Mouse (Mus musculus): Measurements from ENCODE around the gene Arhgap24. TPM values are rescaled to one million over a fixed set of nuclear protein-coding genes. Genes with fewer than 3 reads are reported as not detected.
A peak's percentile ranks its signal among the peaks of the same experiment; 100 is the strongest.

Gene Arhgap24
- polyA plus RNA-seq, 1 experiment from 2014 or later: 3.2 TPM

DNA sequence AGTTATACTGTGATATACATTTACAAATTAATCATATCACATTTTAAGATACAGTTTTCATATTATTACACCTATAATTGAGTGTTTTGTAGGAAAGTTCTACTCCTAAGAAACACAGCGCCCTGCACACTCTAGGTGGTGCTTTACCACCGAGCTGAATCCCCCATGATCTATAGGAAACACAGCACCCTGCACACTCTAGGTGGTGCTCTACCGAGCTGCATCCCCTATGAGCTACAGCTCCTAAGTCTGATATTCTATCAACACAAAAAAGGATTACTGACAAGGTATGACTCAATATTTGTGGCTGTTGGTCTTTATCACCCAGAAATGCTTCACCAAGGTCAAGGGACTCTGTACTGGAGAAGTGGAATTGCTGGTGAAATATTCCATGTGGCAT lies 27.0 kb downstream of the Arhgap24 start:
- Histone ChIP-seq H3K4me2 (ENCODE audit: low read depth, low read length) (no peak overlapping the region), H3K27me3 (ENCODE audit: insufficient read depth, low read length) (no peaks in the 10 kb centered on the region), H3K9ac (replicated peaks) (no peak overlapping the region), H3K36me3 (replicated peaks; ENCODE audit: insufficient read depth, low read length) (no peaks in the 10 kb centered on the region), H3K4me1 (ENCODE audit: insufficient read depth) (no peaks in the 10 kb centered on the region), H3K4me3 (ENCODE audit: low read depth, low read length) (no peak overlapping the region), H3K9me3 (ENCODE audit: low read length) (no peaks in the 10 kb centered on the region), H3K27ac (ENCODE audit: low read depth) (no peak overlapping the region)
- ATAC-seq (no peak), DNase-seq (no peak)
- TF ChIP-seq CTCF (IDR thresholded peaks at IDR 0.05; ENCODE audit: low read depth) (no peak), EP300 (IDR thresholded peaks at IDR 0.05; ENCODE audit: low read depth) (no peak)
- 57% methylated on average over 3 of the region's 3 CpGs for WGBS (ENCODE audit: insufficient replicate concordance)

DNA sequence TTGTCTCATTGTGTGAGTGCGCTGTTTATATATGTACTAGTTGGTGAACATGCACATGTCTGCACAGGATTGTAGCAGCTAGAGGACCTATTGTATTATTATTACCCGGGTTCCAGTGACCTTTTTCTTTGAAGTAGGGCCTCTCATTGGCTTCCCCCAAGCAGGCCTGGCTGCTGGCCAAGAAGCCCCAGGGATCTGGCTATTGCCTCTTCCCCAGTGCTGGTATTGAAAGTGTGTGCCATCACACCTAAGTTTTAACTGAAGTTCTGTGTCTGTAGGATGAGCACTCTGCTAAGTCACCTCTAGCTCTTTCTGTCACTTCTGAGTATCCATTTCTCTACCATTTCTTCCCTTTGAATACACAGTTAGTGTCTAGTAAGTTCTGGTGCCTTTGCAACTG lies 28.2 kb downstream of the Arhgap24 start:
- ATAC-seq (no peak), DNase-seq (no peak)
- no peaks in the 10 kb centered on the region for H3K36me3 ChIP-seq (replicated peaks; ENCODE audit: insufficient read depth, low read length)
- no peak overlapping the region for H3K4me2 ChIP-seq (ENCODE audit: low read depth, low read length)
- no peak overlapping the region for H3K4me3 ChIP-seq (ENCODE audit: low read depth, low read length)
- no peak for TF ChIP-seq EP300 (IDR thresholded peaks at IDR 0.05; ENCODE audit: low read depth)
- no peak for TF ChIP-seq CTCF (IDR thresholded peaks at IDR 0.05; ENCODE audit: low read depth)
- H3K4me1 ChIP-seq (ENCODE audit: insufficient read depth): 0 out of 2 replicates have a peak, but pooled peaks cover 6% of the 10 kb centered on the region
- H3K9ac ChIP-seq (replicated peaks): no peak overlapping the region
- H3K27me3 ChIP-seq (ENCODE audit: insufficient read depth, low read length): no peaks in the 10 kb centered on the region
- H3K9me3 ChIP-seq (ENCODE audit: low read length): no peaks in the 10 kb centered on the region
- H3K27ac ChIP-seq (ENCODE audit: low read depth): no peak overlapping the region
- 51% methylated on average over 2 of the region's 2 CpGs for WGBS (ENCODE audit: insufficient replicate concordance)

DNA sequence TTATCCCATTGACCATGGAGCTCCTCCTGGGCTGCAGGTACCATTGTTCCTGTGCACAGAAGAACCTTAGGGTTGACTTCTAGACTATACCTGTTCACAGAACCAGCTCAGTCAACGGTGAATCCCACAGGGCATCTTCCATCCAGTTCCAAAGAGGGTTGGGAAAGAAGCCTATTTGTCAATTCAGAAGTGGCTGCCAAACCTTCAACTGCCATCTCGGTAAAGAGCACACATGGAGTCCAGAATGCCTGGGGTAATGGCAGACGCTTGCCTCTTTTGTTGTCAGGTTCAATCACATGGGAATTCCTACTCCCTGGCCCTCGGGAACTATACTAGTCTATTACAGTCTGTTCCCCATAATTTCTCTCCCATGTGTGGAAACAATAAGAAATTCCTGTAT lies 30.5 kb downstream of the Arhgap24 start:
- ATAC-seq (no peak), DNase-seq (no peak)
- no peaks in the 10 kb centered on the region for H3K9me3 ChIP-seq (ENCODE audit: low read length)
- H3K4me3 ChIP-seq (ENCODE audit: low read depth, low read length): no peak overlapping the region
- H3K27ac ChIP-seq (ENCODE audit: low read depth): no peak overlapping the region
- H3K4me2 ChIP-seq (ENCODE audit: low read depth, low read length): no peak overlapping the region
- H3K27me3 ChIP-seq (ENCODE audit: insufficient read depth, low read length): no peaks in the 10 kb centered on the region
- H3K9ac ChIP-seq (replicated peaks): no peak overlapping the region
- H3K4me1 ChIP-seq (ENCODE audit: insufficient read depth): 0 out of 2 replicates have a peak, but pooled peaks cover 6% of the 10 kb centered on the region
- no peak for TF ChIP-seq EP300 (IDR thresholded peaks at IDR 0.05; ENCODE audit: low read depth)
- no peak for TF ChIP-seq CTCF (IDR thresholded peaks at IDR 0.05; ENCODE audit: low read depth)
- WGBS (ENCODE audit: insufficient replicate concordance): 81% methylated on average over 4 of the region's 4 CpGs
- no peaks in the 10 kb centered on the region for H3K36me3 ChIP-seq (replicated peaks; ENCODE audit: insufficient read depth, low read length)

DNA sequence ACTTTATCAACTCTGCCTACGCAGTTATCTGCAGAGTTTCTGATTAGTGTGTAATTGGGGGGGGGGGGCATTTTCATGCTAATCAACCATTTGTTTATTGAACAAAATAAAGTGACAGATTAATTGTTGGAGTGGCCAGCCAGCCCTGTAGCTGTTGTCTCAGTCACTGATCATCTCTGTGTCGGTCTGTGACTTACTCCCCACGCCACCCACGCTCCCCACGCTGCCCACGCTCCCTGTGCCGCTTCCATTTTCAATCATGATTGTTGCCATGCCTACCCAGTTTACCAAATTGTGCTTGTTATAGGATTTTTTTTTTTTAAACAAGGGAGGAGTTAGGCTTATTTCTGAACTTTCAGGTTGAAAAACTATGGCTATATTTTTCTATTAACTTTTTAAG lies 34.3 kb downstream of the Arhgap24 start:
- H3K36me3 ChIP-seq (replicated peaks; ENCODE audit: insufficient read depth, low read length): no peaks in the 10 kb centered on the region
- 0 out of 2 replicates have a peak, but pooled peaks cover 6% of the 10 kb centered on the region for H3K4me1 ChIP-seq (ENCODE audit: insufficient read depth)
- H3K27me3 ChIP-seq (ENCODE audit: insufficient read depth, low read length): no peaks in the 10 kb centered on the region
- H3K4me3 ChIP-seq (ENCODE audit: low read depth, low read length): no peak overlapping the region
- no peak overlapping the region for H3K9ac ChIP-seq (replicated peaks)
- no peak for TF ChIP-seq EP300 (IDR thresholded peaks at IDR 0.05; ENCODE audit: low read depth)
- no peak for TF ChIP-seq CTCF (IDR thresholded peaks at IDR 0.05; ENCODE audit: low read depth)
- no peak overlapping the region for H3K27ac ChIP-seq (ENCODE audit: low read depth)
- DNase-seq (no peak), ATAC-seq (no peak)
- 71% methylated on average over 7 of the region's 7 CpGs for WGBS (ENCODE audit: insufficient replicate concordance)
- H3K4me2 ChIP-seq (ENCODE audit: low read depth, low read length): no peak overlapping the region
- H3K9me3 ChIP-seq (ENCODE audit: low read length): no peaks in the 10 kb centered on the region

DNA sequence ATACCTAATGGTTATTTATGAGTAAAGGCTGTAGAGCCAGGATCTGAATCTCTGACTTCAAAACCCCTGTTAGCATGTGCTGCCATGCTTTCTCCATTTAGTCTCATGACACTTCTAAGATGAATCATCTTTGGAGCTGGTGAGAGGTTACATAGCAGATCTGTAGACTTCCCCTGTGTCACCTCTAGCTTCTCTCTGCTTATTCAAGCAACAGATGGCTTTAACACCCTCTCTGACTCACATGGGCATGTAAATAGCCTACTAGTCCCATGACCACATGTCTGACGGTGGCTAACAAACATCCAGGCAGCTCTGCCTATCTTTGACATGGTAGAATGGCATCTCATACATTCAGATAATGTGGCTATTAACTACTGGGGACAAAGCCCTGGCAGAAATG lies 39.3 kb downstream of the Arhgap24 start:
- DNase-seq: no peak
- no peak overlapping the region for H3K4me3 ChIP-seq (ENCODE audit: low read depth, low read length)
- H3K9me3 ChIP-seq (ENCODE audit: low read length): no peaks in the 10 kb centered on the region
- H3K36me3 ChIP-seq (replicated peaks; ENCODE audit: insufficient read depth, low read length): no peaks in the 10 kb centered on the region
- no peak overlapping the region for H3K27ac ChIP-seq (ENCODE audit: low read depth)
- H3K4me1 ChIP-seq (ENCODE audit: insufficient read depth): no peaks in the 10 kb centered on the region
- no peak overlapping the region for H3K4me2 ChIP-seq (ENCODE audit: low read depth, low read length)
- H3K9ac ChIP-seq (replicated peaks): no peak overlapping the region
- ATAC-seq: no peak
- TF ChIP-seq EP300 (IDR thresholded peaks at IDR 0.05; ENCODE audit: low read depth) (no peak), CTCF (IDR thresholded peaks at IDR 0.05; ENCODE audit: low read depth) (no peak)
- no peaks in the 10 kb centered on the region for H3K27me3 ChIP-seq (ENCODE audit: insufficient read depth, low read length)
- WGBS (ENCODE audit: insufficient replicate concordance): 58% methylated on average over 1 of the region's 1 CpGs

DNA sequence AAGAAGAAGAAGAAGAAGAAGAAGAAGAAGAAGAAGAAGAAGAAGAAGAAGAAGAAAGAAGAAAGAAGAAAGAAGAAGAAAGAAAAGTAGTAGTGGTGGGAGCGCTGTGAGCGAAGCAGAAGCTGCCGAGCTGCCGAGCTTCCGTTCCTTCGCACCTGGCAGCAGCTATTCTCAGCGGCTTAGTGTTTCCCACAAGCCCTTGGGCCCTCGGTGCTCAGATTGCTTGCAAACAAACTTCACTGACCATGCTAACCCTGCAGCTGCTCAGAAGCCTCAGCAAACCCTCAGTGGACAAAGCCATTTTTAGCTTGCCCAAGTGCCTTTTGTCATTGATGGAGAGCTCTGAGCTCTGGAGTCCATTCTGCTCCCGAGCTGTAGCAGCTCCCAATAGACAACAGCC lies 54.1 kb downstream of the Arhgap24 start:
- Histone ChIP-seq H3K27ac (ENCODE audit: low read depth) (no peak overlapping the region), H3K9ac (replicated peaks) (no peak overlapping the region), H3K4me2 (ENCODE audit: low read depth, low read length) (no peak overlapping the region), H3K9me3 (ENCODE audit: low read length) (no peaks in the 10 kb centered on the region), H3K27me3 (ENCODE audit: insufficient read depth, low read length) (no peaks in the 10 kb centered on the region), H3K36me3 (replicated peaks; ENCODE audit: insufficient read depth, low read length) (no peaks in the 10 kb centered on the region), H3K4me1 (ENCODE audit: insufficient read depth) (no peaks in the 10 kb centered on the region), H3K4me3 (ENCODE audit: low read depth, low read length) (no peak overlapping the region)
- WGBS (ENCODE audit: insufficient replicate concordance): 84% methylated on average over 9 of the region's 9 CpGs
- ATAC-seq: no peak
- no peak for DNase-seq
- no peak for TF ChIP-seq CTCF (IDR thresholded peaks at IDR 0.05; ENCODE audit: low read depth)
- TF ChIP-seq EP300 (IDR thresholded peaks at IDR 0.05; ENCODE audit: low read depth): no peak

DNA sequence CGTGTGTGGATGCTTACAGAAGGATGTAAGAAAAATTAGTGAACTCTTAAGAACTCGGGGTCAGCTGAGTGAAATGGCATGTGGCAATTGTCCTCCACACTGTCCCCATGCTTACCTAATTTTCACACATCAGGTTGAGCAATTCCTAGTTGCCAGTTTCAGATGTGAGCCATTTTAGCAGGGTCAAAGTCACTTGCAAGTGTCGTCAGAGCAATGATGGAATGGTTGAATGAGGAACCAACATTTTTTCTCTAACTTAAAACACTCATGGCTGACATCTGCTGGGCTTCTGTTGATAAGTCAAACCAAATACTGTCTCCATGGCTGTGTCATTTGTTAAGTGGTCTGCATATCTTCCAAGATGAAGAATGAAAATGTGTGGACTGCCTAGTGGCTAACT lies 56.6 kb downstream of the Arhgap24 start:
- H3K27me3 ChIP-seq (ENCODE audit: insufficient read depth, low read length): no peaks in the 10 kb centered on the region
- no peaks in the 10 kb centered on the region for H3K9me3 ChIP-seq (ENCODE audit: low read length)
- peak; percentile 17 for DNase-seq
- no peak overlapping the region for H3K27ac ChIP-seq (ENCODE audit: low read depth)
- no peak overlapping the region for H3K9ac ChIP-seq (replicated peaks)
- WGBS (ENCODE audit: insufficient replicate concordance): 54% methylated on average over 3 of the region's 3 CpGs
- ATAC-seq: peak; percentile 94
- H3K36me3 ChIP-seq (replicated peaks; ENCODE audit: insufficient read depth, low read length): no peaks in the 10 kb centered on the region
- no peak overlapping the region for H3K4me2 ChIP-seq (ENCODE audit: low read depth, low read length)
- TF ChIP-seq CTCF (IDR thresholded peaks at IDR 0.05; ENCODE audit: low read depth) (peak; percentile 33), EP300 (IDR thresholded peaks at IDR 0.05; ENCODE audit: low read depth) (peak; percentile 54; the same call in 1 of the 2 replicates)
- no peaks in the 10 kb centered on the region for H3K4me1 ChIP-seq (ENCODE audit: insufficient read depth)
- H3K4me3 ChIP-seq (ENCODE audit: low read depth, low read length): no peak overlapping the region

Data from liver, postnatal 0 days (tissue).